Mouse (Mus musculus): ENCODE results near the gene Pde3a. TPM values are rescaled to one million over a fixed set of nuclear protein-coding genes. Genes with fewer than 3 reads are reported as not detected.

The Pde3a gene
- polyA plus RNA-seq, 1 experiment from 2014 or later = 2.9 TPM

DNA sequence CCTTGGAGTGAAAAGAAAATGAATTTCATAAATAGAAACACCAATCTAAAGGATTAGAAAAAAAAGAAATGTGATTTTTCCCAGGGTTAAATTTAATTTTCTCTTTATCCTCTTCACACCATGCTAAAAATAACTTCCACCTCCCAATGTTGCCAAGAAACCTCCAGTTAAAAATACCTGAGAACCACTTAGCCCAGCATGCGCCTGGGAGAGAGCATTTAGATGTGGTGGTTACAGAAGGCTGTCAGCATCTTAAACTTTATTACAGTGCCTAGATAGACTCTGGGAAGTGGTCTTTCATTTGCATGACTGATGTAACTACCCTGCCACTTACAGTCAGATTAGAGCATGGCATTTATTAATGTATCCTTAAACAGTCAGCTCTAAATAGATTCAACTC is 292.1 kb downstream of the Pde3a start:
- H3K27me3 ChIP-seq (replicated peaks) = no peaks in the 10 kb centered on the region
- WGBS (ENCODE audit: insufficient replicate concordance) = 61% methylated on average over 1 of the region's 1 CpGs
- no peaks in the 10 kb centered on the region for H3K4me1 ChIP-seq
- H3K9ac ChIP-seq = no peak overlapping the region
- H3K9me3 ChIP-seq (replicated peaks) = no peaks in the 10 kb centered on the region
- H3K36me3 ChIP-seq = no peaks in the 10 kb centered on the region
- ATAC-seq = no peak
- H3K4me3 ChIP-seq = no peak overlapping the region
- H3K4me2 ChIP-seq = no peak overlapping the region
- no peak overlapping the region for H3K27ac ChIP-seq

DNA sequence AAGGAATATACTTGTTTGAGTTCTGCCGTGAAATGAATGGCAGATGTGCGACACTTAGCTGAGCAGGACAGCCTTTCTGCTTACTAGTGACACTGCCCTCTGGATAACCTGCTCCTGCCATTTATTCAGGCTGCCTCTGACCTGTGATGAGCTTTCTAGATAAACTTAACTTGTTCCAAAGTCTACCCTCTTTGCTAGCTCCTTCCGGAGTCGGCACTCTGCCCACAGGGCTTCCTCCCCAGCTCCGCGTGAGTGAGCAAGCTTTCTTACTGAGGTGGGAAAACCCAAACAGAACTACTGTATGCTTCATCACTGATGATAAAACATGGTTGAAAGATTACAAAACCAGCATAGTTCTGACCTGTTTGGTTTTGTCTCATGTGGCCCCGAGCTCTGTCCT is 294.3 kb downstream of the Pde3a start:
- no peak for ATAC-seq

More for the DNA sequence above, 294.3 kb downstream of the Pde3a start:
- Histone ChIP-seq H3K27me3 (replicated peaks) (no peaks in the 10 kb centered on the region), H3K9ac (no peak overlapping the region), H3K36me3 (no peaks in the 10 kb centered on the region), H3K4me1 (no peaks in the 10 kb centered on the region), H3K4me3 (no peak overlapping the region), H3K9me3 (replicated peaks) (no peaks in the 10 kb centered on the region), H3K4me2 (no peak overlapping the region), H3K27ac (no peak overlapping the region)
- 74% methylated on average over 7 of the region's 7 CpGs for WGBS (ENCODE audit: insufficient replicate concordance)

Measured in liver, embryonic 12.5 days (tissue).